Mouse (Mus musculus) lung, adult 2 months (tissue): ENCODE measurements around the gene Gprin2. TPM values are rescaled to one million over a fixed set of nuclear protein-coding genes. Genes with fewer than 3 reads are reported as not detected.

Experiments used
- DNase-seq: peaks from one replicate; pipeline ENCODE4 v3.0.0; 2022
- H3K4me1 ChIP-seq: fragments of 200-500 bp; 2 replicates; pipeline ENCODE4 v1.6.1; 2011; ENCODE audit warnings: low read length; ENCODE audit not compliant: control insufficient read depth, insufficient read depth
- H3K4me3 ChIP-seq: fragments of 200-500 bp; replicated peaks from 2 replicates; pipeline ENCODE3; 2011; ENCODE audit warnings: low read depth, mild to moderate bottlenecking, control low read depth, low read length; ENCODE audit errors: extremely low read depth
- CTCF ChIP-seq: fragments of 200-500 bp; IDR thresholded peaks from 2 replicates; pipeline ENCODE4 v1.5.1; 2011; ENCODE audit warnings: mild to moderate bottlenecking, low read length, control low read depth; ENCODE audit not compliant: insufficient read depth
- POLR2A ChIP-seq: fragments of 200-500 bp; IDR thresholded peaks from 2 replicates; pipeline ENCODE4 v1.6.1; 2011; ENCODE audit warnings: low read depth, mild to moderate bottlenecking, control low read depth, low read length, borderline replicate concordance; ENCODE audit errors: extremely low read depth
- WGBS: fragments of 180-500 bp; shearing (Covaris S2); methylation state at CpG from one replicate; pipeline ENCODE4 v1.1.7; 2018; 5-methylcytosine and 5-hydroxymethylcytosine counted together
- polyA plus RNA-seq: library from polyadenylated mRNA; depleted of rRNA; stranded (reverse); fragments of >200 nt; gene quantifications from 2 replicates; pipeline ENCODE4 v1.2.3, GENCODE M21; 2012; rRNA removed

The Gprin2 gene
- polyA plus RNA-seq, result 0.15 and 0.59 TPM in 2 replicates

DNA sequence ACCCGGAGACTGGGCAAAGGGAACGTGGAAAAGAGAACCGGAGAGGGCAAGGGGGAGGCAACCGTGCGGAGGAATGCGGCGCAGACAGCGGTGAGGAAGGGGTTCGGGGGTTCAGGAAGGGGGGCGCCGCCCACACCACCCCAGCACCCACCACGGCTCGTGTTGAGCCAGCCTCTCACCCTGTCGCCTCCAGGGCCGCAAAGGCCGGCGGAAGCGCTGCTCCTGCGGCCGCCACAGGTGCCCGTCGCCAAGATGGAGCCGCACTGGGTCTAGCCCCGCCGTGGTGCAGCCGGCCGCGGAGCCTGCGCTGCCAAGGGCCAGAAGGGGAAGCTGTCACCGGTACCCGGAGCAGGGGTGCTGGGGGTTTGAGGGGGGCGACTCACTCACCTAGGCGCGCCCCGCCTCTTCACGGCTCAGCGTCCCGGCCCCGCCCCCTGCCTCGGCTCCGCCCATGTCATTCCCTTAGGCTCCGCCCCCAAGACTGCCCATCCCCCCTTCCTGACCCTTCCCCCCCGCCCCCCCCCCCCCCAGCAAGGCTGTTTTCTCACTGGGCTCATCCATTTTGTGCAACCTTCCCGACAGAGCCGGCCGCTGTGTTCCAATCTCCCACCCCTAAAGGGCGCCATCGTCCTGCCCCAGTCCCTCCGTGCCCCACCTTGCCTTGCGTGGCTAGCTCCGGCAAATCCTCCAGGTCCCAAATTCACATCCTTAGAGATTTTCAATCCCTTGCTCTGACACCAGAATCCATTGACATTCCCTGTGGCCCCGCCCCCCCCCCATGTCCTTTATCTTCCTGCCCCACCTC is at the start of gene Gprin2:
Gprin2 (minus strand) TSS at position 423 of the 805 bp plus-strand sequence.
- DNase-seq, result peak; percentile 37
- H3K4me3 ChIP-seq, result peak within 1 kb of the TSS; percentile 48
- WGBS, result 6% methylated on average over 44 of the region's 52 CpGs
- H3K4me1 ChIP-seq, result no peaks in the 10 kb centered on the region
- TF ChIP-seq CTCF (no peak), POLR2A (no peak)

DNA sequence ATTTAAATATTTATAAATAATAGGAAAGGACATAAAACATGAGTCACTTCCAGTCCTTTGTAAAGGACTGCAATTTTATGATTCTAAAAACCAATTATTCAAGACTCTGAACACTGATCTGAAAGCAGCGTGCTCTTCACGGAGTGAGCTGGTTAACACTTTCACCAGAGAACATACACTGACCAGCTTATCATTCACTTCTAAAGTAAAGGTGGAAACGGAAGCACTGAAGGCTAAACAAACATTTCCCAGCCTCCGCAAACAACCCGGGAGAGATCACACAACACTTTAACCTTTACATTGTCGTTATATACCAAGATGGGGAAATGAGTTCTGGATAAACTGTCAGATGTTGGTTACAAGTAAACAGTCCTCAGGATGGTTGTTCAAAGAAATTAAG is 39.2 kb upstream of the Gprin2 start:
- H3K4me3 ChIP-seq, result no peak overlapping the region
- TF ChIP-seq CTCF (no peak), POLR2A (no peak)
- WGBS, result 38% methylated on average over 6 of the region's 6 CpGs

GRCm38 (mm10) chr14:34240263-34240662 is 38.8 kb upstream of the Gprin2 start:
- DNase-seq, result no peak
- WGBS, result 50% methylated on average over 10 of the region's 10 CpGs
- H3K4me1 ChIP-seq, result no peaks in the 10 kb centered on the region; the same call in 1 of the 2 replicates
- TF ChIP-seq CTCF (no peak), POLR2A (no peak)
- no peak overlapping the region for H3K4me3 ChIP-seq

More for the DNA sequence above, 39.2 kb upstream of the Gprin2 start:
- DNase-seq, result no peak
- H3K4me1 ChIP-seq, result no peaks in the 10 kb centered on the region; the same call in 1 of the 2 replicates

- Histone ChIP-seq H3K4me3 (peak overlapping the region; percentile 53), H3K4me1 (peaks cover 2% of the 10 kb centered on the region; the same call in 1 of the 2 replicates)
- DNase-seq, result peak; percentile 46
- 14% methylated on average over 16 of the region's 16 CpGs for WGBS
- peak; percentile 82 for TF ChIP-seq CTCF
- no peak; the same call in 1 of the 2 replicates for TF ChIP-seq POLR2A
Measured at GRCm38 (mm10) chr14:34234630-34235380, 33.4 kb upstream of the Gprin2 start.

DNA sequence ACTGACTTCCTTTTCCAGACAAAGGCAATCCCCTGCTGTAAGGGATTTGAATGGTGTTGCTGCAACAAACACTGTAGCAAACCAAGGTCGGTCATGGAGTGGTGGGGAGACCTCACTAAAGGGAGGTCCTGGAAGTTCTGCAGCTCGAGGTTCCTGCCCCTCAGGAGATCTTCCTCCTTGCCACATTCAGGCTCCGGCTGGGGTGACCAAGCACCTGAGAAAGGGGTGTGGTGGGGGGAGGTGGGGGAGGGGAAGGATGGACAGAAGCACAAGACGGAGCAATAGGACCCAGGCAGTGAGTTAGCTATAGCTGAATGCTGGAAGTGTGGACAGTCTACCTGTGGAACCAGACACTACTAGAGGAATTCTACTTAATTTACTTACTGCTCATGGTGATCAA is 32.4 kb upstream of the Gprin2 start:
- Histone ChIP-seq H3K4me1 (peaks cover 3% of the 10 kb centered on the region), H3K4me3 (no peak overlapping the region)
- TF ChIP-seq CTCF (no peak), POLR2A (no peak)
- no peak for DNase-seq
- WGBS, result 78% methylated on average over 4 of the region's 4 CpGs

DNA sequence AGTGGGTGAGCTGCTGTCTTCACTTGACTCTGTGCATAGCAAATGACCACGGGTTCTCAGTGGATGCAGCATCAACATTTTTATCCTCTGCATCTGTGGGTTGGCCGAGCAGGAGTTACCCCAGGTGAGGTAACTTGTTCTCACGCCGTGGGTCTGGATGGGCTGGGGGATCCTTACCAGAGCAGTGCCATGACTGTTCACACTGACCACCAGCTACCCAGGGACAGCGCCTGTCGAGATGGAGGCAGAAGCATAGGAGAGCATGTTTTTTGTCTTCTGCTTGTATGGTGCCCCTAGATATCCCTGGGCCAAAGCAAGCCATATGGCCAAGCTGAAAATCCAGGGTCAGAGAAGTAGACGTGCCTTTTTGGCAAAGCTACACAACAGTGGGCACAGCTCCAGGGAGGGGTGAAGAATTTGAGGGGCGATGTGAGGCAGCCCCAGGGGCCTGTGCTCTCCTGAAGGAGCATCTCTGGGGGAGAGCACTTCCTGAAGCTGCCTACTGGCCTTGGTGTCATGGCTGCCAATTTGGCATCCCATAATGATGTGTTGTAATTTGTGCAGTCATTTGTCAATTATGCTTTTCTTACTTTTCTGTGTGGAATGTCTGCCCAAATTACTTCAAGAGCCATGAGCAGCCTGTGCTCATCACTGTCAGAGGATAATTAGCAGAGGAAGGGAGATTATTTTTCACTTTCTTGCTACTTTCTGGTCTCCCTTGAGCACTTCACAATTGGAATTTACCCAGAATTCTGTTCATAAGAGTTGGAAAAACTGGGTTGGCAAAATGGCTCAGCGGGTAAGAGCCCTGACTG is 31.6 kb upstream of the Gprin2 start:
- DNase-seq, result no peak
- TF ChIP-seq POLR2A (no peak), CTCF (no peak)
- 88% methylated on average over 9 of the region's 9 CpGs for WGBS
- Histone ChIP-seq H3K4me3 (no peak overlapping the region), H3K4me1 (peaks cover 4% of the 10 kb centered on the region)

- H3K4me3 ChIP-seq, result no peak overlapping the region
- no peak for DNase-seq
- H3K4me1 ChIP-seq, result peaks cover 4% of the 10 kb centered on the region
- TF ChIP-seq CTCF (no peak), POLR2A (no peak)
- WGBS, result 89% methylated on average over 7 of the region's 7 CpGs
Measured at GRCm38 (mm10) chr14:34232340-34232739, 30.9 kb upstream of the Gprin2 start.

DNA sequence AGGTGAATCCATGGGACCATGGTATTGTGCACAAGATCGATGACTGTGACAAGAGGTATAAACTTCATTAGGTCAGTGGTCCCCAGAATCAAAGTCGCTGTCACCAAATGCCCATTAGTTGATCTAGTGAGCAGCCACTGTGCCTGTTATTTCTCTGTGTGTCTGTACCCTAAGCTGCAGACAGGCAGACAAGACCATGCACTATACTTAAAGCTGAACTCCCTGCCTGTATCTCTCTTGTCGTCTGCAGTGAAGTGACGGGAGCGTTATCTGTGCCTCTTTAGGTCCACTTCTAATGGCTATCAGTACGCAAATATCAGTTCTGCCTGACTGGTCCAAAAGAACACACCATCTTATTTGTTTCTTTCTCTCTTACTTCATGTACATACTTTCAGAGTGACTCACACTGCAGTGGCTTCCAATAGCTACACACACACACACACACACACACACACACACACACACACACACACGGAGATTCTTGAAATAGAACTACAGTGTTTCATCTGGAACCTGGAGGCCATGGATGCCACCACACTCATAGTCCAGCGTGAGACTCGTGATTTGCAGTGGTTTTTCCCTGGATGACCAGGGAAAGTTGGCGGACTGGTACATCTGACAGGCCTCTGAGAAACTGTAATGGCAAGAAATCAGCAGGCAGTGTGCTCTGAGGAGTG is 27.5 kb upstream of the Gprin2 start:
- DNase-seq, result no peak
- Histone ChIP-seq H3K4me3 (no peak overlapping the region), H3K4me1 (peaks cover 7% of the 10 kb centered on the region; the same call in 1 of the 2 replicates)
- TF ChIP-seq CTCF, result no peak
- no peak for TF ChIP-seq POLR2A
- 64% methylated on average over 10 of the region's 10 CpGs for WGBS
